Mouse (Mus musculus): ENCODE results near the gene Tspan3.

Gene Tspan3

DNA sequence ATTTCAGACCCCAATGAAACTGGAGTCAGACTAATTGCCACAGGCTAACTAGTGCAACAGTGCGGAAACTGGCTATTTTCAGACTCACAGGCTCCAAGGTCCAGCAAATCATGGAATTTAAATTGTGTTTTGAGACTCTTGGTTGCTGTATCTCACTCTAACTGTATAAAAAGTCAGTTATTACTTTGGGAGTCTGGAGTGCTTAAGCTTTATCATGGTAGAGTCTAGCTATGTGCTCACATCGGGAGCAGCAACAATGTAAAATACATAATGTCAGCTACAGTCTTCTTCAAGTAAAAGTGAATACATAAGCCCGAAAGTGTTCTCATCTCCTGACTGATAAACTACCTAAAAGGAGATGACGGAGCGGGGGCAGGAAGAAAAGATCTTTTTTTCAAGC lies 10.7 kb downstream of the Tspan3 start:
- no peak for DNase-seq

DNA sequence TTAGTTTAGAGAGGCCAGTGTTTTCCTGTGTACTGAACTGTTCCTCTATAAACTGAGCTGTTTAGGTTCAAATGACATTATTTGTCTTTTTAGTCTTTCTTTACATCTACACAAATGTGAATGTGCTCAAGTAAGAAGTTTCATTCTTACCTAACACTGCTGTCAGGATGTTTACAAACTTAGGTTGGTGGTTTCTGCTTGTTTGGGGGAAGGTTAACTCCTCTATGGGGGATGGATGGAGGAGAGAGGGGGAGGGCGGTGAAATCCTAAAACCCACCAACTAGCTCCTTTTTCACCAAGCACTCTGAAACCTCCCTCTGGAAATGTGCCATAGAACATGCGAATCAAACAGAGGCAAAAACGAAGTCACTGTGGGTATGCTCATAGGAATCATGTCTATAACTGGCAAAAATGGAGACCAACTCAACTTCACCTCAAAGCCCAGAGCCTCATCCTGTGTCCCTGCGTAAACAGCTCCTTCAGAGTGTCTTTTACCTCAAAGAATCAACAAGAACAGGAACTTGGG lies 12.7 kb downstream of the Tspan3 start:
- DNase-seq: no peak

- DNase-seq: no peak
These were observed 13.4 kb downstream of the Tspan3 start for GRCm38 (mm10) chr9:56151745-56152481.

DNA sequence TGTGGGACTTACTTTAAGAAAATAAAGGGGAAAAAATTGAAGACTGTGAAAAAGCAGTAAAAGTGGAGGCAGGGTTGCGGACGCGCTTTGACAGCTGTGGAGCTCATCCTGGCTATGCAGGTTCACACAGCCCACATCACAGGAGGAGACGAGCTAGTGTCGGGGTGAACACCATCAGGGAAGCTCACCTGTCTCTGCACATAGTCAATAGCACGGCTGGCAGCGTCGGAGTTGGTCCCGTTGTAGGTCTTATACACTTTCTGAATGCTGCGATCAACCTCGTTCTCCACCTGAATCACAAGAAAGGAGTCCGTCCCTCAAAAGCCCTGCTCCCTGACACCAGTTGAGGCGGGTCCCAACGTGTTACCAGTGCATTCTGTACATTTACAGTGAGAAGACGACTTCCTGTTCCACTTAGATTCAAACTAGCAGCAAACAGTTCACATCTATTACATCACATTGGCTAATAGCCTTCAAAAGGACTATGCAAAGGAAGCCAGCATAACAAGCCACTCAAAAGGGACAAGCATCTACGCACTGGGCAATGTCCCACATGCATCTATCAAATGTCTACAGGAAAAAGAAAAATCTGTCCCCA lies 18.9 kb downstream of the Tspan3 start:
- DNase-seq: peak; percentile 63

- DNase-seq: no peak
These were observed 20.8 kb downstream of the Tspan3 start for GRCm38 (mm10) chr9:56144366-56145003.

- DNase-seq: no peak
These were observed 23.5 kb downstream of the Tspan3 start for GRCm38 (mm10) chr9:56141776-56142175.

DNA sequence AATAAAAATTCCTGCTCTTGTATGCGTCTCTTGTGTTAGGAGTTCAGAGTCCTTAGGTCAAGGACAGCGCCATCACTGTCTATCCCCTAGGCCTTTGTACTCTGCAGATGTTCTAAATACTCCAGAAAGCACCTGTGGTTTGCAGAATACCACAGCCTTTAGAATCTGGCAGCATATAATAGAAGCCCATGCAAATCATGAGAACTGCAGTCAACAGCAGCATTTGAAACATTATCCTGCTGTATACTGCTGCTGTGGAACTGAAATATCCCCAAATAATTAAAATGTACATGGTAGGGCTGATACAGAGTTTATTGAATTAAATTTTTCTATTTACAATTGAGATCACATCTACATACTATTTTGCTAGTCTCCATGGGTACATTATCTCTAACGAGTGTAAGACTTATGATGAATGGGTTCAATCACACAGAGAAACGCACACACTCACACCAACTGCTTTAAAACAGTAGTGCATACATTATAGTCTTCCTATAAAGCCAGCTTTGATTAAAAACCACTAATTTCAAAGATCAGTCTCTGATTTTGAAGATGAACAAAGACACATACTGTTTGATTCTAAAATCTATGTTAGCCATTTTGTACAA lies 29.6 kb downstream of the Tspan3 start:
- no peak for DNase-seq

- no peak for DNase-seq
These were observed 30.7 kb downstream of the Tspan3 start for GRCm38 (mm10) chr9:56134614-56135013.

GRCm38 (mm10) chr9:56133970-56134369 lies 31.3 kb downstream of the Tspan3 start:
- no peak for DNase-seq

- no peak for DNase-seq
These were observed 33.3 kb downstream of the Tspan3 start for GRCm38 (mm10) chr9:56131813-56132525.

- DNase-seq: no peak
These were observed 34.7 kb downstream of the Tspan3 start for GRCm38 (mm10) chr9:56130536-56130935.

GRCm38 (mm10) chr9:56129951-56130350 lies 35.3 kb downstream of the Tspan3 start:
- peak; percentile 10 for DNase-seq

DNA sequence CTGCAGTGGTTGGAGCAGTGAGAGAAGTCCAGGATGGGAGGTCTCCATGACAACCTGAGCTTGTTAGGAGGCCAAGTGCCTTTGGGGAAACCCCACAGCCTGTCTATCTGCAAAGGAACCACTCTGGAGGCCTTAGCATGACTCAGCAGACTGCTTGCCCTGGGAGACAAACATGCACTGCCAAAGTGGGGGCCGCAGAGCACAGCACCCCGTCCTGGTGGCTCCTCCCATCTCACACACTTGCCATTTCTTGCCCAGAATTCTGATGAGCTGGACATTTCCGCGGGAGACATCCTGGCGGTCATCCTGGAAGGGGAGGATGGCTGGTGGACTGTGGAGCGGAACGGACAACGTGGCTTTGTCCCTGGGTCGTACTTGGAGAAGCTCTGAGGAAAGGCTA lies 36.9 kb downstream of the Tspan3 start:
- no peak for DNase-seq

- DNase-seq: no peak
These were observed 38.7 kb downstream of the Tspan3 start for GRCm38 (mm10) chr9:56126453-56127173.

GRCm38 (mm10) chr9:56124561-56124960 lies 40.7 kb downstream of the Tspan3 start:
- no peak for DNase-seq

DNA sequence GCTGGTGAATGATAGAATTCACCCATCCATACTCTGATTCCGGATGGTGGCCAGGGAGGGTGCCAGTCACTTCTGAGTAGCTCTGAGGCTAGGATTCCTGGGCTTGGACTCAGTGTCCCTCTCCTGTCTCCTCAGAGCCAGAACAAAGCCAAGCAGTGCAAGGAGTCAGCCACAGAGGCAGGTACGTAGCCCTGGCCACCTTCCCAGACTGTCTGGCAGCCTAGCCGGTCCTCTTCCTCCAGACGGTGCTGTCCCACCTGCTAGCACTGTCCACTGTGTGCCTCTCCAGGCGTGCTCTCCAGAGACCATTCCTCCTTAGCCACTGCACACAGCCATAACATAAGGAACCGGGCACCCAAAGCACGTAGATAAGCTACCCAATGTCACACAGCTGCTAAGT lies 41.7 kb downstream of the Tspan3 start:
- DNase-seq: no peak

DNA sequence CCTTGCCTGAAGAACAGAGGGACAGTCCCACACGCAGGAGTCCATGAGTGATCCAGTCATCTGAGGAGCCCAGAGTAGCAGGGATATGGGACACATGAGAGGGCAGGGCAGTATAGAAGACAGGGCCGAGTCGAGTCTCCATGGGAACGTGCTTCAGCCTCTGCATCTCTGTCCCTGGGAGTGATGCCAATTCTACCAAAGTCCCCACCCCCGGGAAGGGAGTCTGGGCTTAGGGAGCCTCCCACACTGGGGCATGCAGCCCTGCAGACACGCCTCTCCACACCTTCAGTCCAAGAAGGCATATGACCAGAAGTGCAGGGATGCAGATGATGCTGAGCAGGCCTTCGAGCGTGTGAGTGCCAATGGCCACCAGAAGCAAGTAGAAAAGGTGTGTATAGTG lies 42.3 kb downstream of the Tspan3 start:
- DNase-seq: no peak

GRCm38 (mm10) chr9:56121097-56121496 lies 44.2 kb downstream of the Tspan3 start:
- peak; percentile 58 for DNase-seq

DNA sequence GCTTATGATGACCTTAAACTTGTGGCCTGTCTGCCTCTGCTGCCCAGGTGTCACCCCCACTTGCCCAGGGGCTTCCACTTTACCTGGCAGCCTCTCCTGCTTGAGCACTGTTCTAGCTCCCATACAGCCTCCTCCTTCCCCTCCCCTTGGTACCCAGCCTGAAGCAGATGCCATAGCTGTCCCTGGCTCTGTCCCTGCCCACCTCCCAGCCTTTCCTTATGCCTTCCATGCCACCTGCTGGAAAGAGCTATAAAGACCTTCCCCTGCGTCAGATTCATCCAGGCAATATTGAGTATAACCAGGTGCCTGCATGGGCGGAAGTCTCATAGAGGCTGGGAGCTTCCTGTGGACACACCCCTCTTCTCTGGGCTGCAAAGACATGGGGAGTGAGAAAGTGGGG lies 45.6 kb downstream of the Tspan3 start:
- DNase-seq: no peak

DNA sequence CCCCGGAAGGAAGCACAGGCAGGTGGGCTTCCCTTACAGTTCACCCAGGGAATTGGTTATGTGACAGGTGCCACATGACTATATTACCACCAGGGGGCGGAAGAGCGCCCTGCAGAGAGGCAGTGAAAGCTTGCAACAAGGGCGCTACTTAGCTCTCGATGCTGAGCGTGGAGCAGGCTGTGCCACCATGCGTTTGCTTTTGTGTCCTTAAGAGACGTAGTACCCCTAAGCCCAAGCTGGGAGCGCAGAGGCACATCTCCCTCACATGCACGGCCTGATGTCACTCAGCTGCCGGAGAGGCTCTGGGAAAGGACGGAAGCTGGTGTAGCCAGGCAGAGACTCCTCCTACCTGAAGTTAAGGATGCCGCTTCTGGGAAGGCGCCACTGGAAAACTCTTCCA lies 46.7 kb downstream of the Tspan3 start:
- peak; percentile 81 for DNase-seq

DNA sequence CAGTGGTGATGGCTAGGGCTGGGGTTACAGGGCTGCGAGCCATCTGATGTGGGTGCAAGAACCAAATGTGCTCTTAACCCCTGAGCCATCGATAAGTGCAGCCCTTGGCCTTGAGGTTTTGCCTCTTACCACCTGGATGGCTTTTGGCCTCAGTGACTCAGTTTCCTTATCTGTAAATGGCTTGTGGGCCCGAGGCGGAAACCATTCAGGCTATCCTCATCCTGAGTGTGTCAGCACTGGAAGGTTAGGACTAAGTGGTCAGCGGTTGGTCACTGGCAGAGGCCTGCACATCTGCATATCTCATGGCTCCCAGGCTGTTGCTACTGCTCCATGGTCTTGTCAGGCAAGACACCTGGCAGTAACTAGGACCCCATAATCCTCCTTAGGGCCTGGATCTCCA lies 47.2 kb downstream of the Tspan3 start:
- DNase-seq: no peak

- DNase-seq: no peak
These were observed 57.1 kb downstream of the Tspan3 start for GRCm38 (mm10) chr9:56108174-56108573.
